In the genomic region with DNA sequence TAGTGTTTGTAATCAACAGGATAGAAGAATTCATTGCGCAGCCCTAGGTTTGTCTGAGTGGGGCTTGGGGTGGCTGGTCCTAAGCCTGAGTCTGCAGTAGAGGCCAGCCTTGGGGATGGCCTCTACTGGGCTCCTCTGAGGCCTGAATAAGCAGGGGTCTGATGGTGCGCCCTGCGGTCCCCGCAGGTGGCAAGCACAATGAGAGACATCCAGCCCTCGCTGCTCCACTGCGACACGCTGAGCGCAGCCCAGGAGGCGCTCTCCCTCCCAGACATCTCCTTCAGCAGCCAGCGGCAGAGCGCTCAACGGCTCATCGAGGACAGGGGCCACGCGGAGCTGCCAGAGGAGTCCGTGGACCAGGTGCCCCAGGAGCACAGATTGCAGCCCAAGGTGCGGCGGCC, we compare ENCODE assay signal across 10 mouse cellular contexts.
DNase-seq lines count a peak whose midpoint lies in the region; ATAC-seq and TF ChIP-seq lines count a peak whose summit lies in the region.
"Had no signal": no experiment of that assay in that cellular context is flagged by ENCODE, and none has a peak within 500 bp of the region (broad histone marks: within the 10 kb centered on the region; RNA-seq: fewer than 3 reads in every experiment).

No protein-coding gene starts in this region.

- no peak overlapping the region for H3K4me2 ChIP-seq in lung, postnatal 0 days (replicated peaks; ENCODE audit: low read depth, low read length)
- peak overlapping the region; percentile 34; the same call in 1 of the 2 replicates for H3K4me2 ChIP-seq in hindbrain, embryonic 12.5 days (replicated peaks)
- no peak overlapping the region for H3K4me2 ChIP-seq in stomach, postnatal 0 days (replicated peaks; ENCODE audit: low read depth)

- intact Hi-C loops in left cerebral cortex, adult 2 months (cut with DNase I) = no loop called here

- TF ChIP-seq CTCF in lung, postnatal 0 days (IDR thresholded peaks at IDR 0.05) = 0 out of 2 replicates have a peak, but pooled peaks have one; percentile 12
- no peak; the same call in 1 of the 2 replicates for TF ChIP-seq CTCF in stomach, postnatal 0 days (IDR thresholded peaks at IDR 0.05; ENCODE audit: low read depth)
- TF ChIP-seq CTCF in left cerebral cortex, adult 2 months (IDR thresholded peaks at IDR 0.05) = no peak

- H3K9me3 ChIP-seq in lung, postnatal 0 days (ENCODE audit: low read length) = no peaks in the 10 kb centered on the region
- no peaks in the 10 kb centered on the region for H3K9me3 ChIP-seq in hindbrain, embryonic 12.5 days (replicated peaks)
- no peaks in the 10 kb centered on the region for H3K9me3 ChIP-seq in stomach, postnatal 0 days (ENCODE audit: control insufficient read depth, low read length)

- TF ChIP-seq EP300 in lung, postnatal 0 days (IDR thresholded peaks at IDR 0.05) = no peak
- no peak for TF ChIP-seq EP300 in stomach, postnatal 0 days (optimal IDR thresholded peaks at IDR 0.05)

- H3K36me3 ChIP-seq in lung, postnatal 0 days (ENCODE audit: insufficient read depth, low read length) = no peaks in the 10 kb centered on the region
- no peaks in the 10 kb centered on the region for H3K36me3 ChIP-seq in hindbrain, embryonic 12.5 days
- H3K36me3 ChIP-seq in stomach, postnatal 0 days (ENCODE audit: control insufficient read depth, insufficient read depth, low read length) = no peaks in the 10 kb centered on the region

- H3K9ac ChIP-seq in lung, postnatal 0 days (replicated peaks; ENCODE audit: low read depth) = no peak overlapping the region
- H3K9ac ChIP-seq in hindbrain, embryonic 12.5 days = no peak overlapping the region
- H3K9ac ChIP-seq in stomach, postnatal 0 days (ENCODE audit: low read length) = no peak overlapping the region

- 49% methylated on average over 18 of the region's 18 CpGs for WGBS in lung, postnatal 0 days
- WGBS in hindbrain, embryonic 12.5 days = 22% methylated on average over 18 of the region's 18 CpGs
- 43% methylated on average over 18 of the region's 18 CpGs for WGBS in stomach, postnatal 0 days

- no peaks in the 10 kb centered on the region for H3K4me1 ChIP-seq in lung, postnatal 0 days (ENCODE audit: insufficient read depth, low read depth, low read length)
- H3K4me1 ChIP-seq in hindbrain, embryonic 12.5 days = peaks cover 4% of the 10 kb centered on the region; the same call in 1 of the 2 replicates
- no peaks in the 10 kb centered on the region for H3K4me1 ChIP-seq in stomach, postnatal 0 days (replicated peaks; ENCODE audit: control insufficient read depth, insufficient read depth)

- no peak overlapping the region for H3K4me3 ChIP-seq in lung, postnatal 0 days (ENCODE audit: low read depth, low read length)
- no peak overlapping the region for H3K4me3 ChIP-seq in hindbrain, embryonic 12.5 days
- no peak overlapping the region for H3K4me3 ChIP-seq in stomach, postnatal 0 days (ENCODE audit: low read depth, low read length)
- H3K4me3 ChIP-seq in left cerebral cortex, adult 2 months = no peak overlapping the region

- no peaks in the 10 kb centered on the region for H3K27me3 ChIP-seq in lung, postnatal 0 days (replicated peaks; ENCODE audit: insufficient read depth, low read length)
- no peaks in the 10 kb centered on the region for H3K27me3 ChIP-seq in hindbrain, embryonic 12.5 days
- H3K27me3 ChIP-seq in stomach, postnatal 0 days (ENCODE audit: control insufficient read depth, insufficient read depth, low read length) = no peaks in the 10 kb centered on the region

- no peak for DNase-seq in frontal cortex, postnatal 10 days (ENCODE audit: low spot score in 2 of 2)
- no peak for DNase-seq in lung, postnatal 0 days (ENCODE audit: low spot score)
- no peak for DNase-seq in lung, adult 18-20 months
- peak; percentile 14 for DNase-seq in stomach, postnatal 0 days (ENCODE audit: low spot score)
- DNase-seq in left cerebral cortex, adult 2 months (ENCODE audit: extremely low spot score in 1 of 2, low spot score in 2 of 2) = no peak
- no peak for DNase-seq in adrenal gland, adult (ENCODE audit: inconsistent age in 2 of 2, low spot score in 1 of 2)
- DNase-seq: cerebellum, adult 8-10 months; right cerebral cortex, postnatal 14 days had no signal

- ATAC-seq in frontal cortex, adult (ENCODE audit: low TSS enrichment) = peak; percentile 59
- no peak for ATAC-seq in lung, postnatal 0 days
- ATAC-seq in hindbrain, embryonic 12.5 days (ENCODE audit: low FRiP score) = peak; percentile 60
- no peak for ATAC-seq in stomach, postnatal 0 days (ENCODE audit: low FRiP score, low TSS enrichment)

- H3K27ac ChIP-seq in lung, postnatal 0 days (ENCODE audit: low read length) = no peak overlapping the region
- H3K27ac ChIP-seq in hindbrain, embryonic 12.5 days = no peak overlapping the region
- H3K27ac ChIP-seq in stomach, postnatal 0 days (replicated peaks) = no peak overlapping the region
- no peak overlapping the region for H3K27ac ChIP-seq in left cerebral cortex, adult 2 months

Comparison
In these comparisons a context has a peak if more than half of its experiments do, and no peak if none do; other contexts are left out.
1. ATAC-seq: peak in frontal cortex, adult (single experiment) and hindbrain, embryonic 12.5 days (single experiment); none in lung, postnatal 0 days (single experiment) and stomach, postnatal 0 days (single experiment).